Mouse (Mus musculus): ENCODE data around the gene Gng5. TPM values are rescaled to one million over a fixed set of nuclear protein-coding genes. Genes with fewer than 3 reads are reported as not detected.

Gng5 gene
- total RNA-seq (2015; ENCODE audit: low replicate concordance) (111 and 119 TPM in 2 replicates), total RNA-seq (2017; ENCODE audit: low replicate concordance) (54.3 and 62.6 TPM in 2 replicates)

DNA sequence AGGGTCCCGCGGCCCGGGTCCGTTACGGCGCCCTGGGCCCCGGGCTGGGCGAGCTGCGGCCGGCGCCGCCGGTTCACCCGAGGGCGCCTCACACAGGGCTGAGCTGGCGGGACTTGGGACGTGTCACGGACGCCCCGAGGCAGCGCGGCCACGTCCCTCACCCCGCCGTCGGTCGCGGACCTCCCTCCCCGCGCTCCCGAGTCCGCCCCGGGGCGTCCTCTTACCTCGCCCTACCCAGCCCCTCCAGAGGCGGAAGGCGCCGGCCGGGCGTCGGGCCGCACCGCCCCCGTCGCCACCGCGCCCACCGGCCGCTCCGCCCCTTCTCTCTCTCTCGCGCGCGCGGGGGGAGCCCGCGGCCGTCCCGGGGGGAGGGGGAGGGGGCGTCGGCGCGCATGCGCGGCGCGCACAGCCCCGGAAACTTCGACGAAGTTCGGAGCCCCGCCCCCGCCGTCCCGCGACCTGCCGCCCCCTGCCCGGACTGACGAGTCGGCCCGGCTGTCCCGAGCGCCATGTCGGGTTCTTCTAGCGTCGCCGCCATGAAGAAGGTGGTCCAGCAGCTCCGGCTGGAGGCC, at the start of gene Gng5, which contains the start of gene Spata1:
TSS of gene Gng5 (plus strand) at position 377 of the 572 bp plus-strand sequence.
TSS of gene Spata1 (minus strand) at position 323 of the 572 bp plus-strand sequence.
- ATAC-seq (replicated peaks; ENCODE audit: low FRiP score, poor library complexity, severe bottlenecking) = peak; percentile 91

DNA sequence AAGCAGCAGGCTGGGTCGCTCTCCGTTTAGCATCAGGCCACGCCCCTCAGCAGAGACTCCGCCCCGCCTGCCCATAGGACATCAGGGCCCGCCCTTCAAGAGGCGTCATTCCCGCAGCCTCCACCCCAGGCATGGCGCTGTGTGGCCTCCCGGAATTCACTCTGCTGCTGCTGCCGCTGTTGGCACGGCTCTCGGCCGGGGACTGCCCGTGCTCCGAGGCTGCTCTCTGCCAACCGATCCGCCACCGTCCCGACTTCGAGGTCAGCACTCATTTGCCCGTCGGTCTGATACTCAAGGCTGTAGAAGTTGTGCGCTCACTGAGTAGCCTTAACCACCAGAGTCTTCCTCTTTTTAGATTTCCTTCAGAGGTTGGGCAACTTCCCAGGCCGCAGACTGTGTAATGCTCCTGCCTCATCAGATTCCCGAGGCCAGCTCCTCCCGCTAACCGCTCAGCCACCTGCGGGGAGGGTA, 49.2 kb upstream of the Gng5 start:
- peak; percentile 100 for ATAC-seq (replicated peaks; ENCODE audit: low FRiP score, poor library complexity, severe bottlenecking)

DNA sequence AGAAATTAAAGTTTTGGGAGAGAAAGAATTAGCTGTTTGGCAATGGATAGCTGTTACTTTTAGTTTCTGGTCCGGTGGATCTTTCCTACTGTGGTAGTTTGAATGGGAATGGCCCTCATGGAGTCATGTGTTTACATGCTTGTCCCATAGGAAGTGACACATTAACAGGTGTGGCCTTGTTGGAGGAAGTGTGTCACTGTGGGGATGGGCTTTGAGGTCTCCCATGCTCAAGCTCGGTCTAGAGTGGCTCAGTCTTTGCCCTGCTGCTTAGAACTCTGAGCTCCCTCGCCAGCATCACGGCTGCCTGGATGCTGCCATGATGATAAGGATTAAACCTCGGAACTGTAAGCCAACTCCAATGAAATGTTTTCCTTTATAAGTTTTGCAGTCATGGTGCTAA, 48.2 kb upstream of the Gng5 start:
- no peak for ATAC-seq (replicated peaks; ENCODE audit: low FRiP score, poor library complexity, severe bottlenecking)

DNA sequence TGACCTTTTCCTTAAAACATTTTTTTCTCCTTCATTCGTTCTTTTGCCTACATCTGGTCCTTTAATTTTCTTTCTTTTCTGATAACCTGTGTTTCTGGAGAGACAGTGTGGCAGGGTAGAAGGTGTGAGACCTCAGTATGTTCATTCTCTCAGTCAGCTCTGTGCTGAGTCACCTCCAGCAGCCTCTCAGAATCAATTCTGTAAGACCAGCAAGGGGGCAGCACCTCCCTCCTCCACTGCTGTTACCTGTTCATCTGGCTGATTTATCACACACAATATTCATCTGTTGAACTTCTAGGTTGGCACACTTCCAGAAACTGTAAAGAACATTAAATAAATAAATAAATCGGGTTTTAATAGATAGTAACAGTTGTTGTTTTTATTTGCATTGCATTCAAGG, 36.7 kb upstream of the Gng5 start:
- no peak for ATAC-seq (replicated peaks; ENCODE audit: low FRiP score, poor library complexity, severe bottlenecking)

DNA sequence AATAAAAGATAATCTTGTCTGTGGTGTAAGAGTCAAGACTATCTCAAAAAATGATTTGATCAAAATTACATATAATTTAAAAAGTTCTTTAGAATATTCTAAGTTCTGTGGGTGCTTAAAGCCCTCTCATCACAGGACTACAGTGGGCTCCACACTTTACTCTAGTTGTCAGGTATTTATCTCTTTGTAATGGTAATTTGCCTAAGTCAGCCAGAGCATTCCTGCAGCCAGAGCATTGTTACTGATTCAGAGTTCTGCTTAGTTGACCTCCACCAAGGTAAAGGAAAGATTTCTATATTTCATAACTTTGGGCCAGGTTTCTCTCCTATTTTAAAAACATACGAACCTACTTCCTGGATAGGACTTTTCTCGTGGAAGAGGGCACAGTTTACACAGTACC, 30.4 kb upstream of the Gng5 start:
- ATAC-seq (replicated peaks; ENCODE audit: low FRiP score, poor library complexity, severe bottlenecking) = no peak

DNA sequence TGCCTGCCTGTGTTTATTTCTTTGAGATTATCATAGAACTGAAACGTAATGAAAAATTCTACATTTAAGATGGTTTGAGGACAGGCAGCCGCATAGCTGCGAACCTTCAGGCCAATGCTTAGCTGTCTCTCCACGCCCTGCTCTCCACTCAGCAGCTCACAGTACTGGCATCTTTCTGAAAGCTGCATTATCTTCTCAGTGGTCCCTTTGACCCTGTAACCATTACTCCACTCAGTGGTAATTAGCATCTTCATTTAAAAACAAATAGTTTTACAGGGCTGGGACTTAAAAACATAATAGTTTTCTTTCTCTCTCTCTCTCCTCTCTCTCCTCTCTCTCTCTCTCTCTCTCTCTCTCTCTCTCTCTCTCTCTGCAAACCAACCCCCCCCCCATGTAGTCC, 26.9 kb upstream of the Gng5 start:
- no peak for ATAC-seq (replicated peaks; ENCODE audit: low FRiP score, poor library complexity, severe bottlenecking)

DNA sequence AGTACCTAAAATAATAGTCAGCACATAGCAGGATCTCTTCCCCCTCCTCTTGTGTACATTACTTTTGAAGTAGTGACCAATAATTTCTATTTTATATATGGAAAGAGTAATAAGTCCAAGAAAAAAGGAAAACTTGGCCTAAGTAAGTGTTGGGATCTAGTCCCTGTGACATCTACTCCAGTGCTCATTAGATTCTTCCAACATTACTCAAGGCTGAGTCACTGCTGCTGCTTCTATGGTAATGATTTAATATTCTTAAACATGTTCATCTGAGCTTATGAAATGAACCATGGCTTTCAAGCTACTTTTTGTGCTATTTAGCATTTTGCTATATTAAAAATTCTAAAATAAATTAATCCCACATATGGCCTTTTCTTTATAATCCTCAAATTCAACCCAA, 25.9 kb upstream of the Gng5 start:
- ATAC-seq (replicated peaks; ENCODE audit: low FRiP score, poor library complexity, severe bottlenecking) = no peak

DNA sequence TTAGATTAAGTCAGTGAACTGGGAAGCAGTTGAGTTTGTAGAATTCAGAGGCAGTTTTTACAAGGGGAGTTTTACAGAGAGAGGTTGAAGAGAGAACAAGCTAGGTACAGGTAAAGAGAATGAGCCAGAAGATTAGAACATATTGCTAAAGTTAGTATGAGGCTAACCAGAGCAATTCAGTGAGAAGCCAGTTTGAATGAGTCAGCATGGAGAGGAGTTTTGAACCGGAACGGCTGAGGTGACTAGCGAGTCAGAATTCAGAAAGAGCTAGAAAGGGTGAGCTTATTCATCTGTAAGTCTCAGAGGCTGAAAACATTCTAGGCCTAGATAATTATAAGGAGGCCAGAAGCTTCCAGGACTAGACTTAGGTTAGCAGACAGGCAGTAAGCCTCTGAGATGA, 25.2 kb upstream of the Gng5 start:
- ATAC-seq (replicated peaks; ENCODE audit: low FRiP score, poor library complexity, severe bottlenecking) = no peak

DNA sequence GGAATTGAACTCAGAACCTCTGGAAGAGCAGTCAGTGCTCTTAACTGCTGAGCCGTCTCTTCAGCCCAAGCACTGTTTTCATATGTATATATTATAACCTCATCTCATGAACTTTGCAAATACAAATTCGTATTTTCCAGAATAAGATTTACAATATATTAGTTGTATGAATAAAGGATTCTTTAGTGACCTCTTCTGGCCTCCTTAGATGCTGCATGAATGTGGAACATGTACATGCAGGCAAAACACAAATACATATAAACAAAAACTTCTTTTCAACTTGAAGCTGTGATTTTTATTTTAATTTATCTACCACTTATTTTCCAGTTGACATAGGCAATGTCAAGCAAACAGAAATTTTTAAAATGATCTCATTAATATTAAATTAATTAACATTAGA, 17.6 kb upstream of the Gng5 start:
- ATAC-seq (replicated peaks; ENCODE audit: low FRiP score, poor library complexity, severe bottlenecking) = no peak

DNA sequence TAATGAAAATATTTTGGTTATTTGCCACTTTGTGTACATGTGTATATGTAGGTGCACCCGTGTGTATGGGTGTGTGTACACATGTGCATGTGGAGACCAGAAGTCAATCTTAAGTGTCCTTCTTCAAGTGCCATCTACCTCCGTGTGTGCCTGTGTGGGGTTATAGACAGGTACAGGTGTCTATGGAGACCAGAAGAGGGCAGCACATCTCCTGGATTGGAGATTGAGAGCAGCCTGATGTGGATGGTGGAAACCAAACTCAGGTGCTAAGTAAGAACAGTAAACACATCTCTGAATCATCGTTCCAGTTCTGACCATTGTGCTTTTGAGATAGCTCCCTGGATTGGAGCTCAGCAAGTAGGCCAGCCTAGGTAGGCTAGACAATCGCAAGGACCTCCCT, 13.1 kb upstream of the Gng5 start:
- no peak for ATAC-seq (replicated peaks; ENCODE audit: low FRiP score, poor library complexity, severe bottlenecking)

DNA sequence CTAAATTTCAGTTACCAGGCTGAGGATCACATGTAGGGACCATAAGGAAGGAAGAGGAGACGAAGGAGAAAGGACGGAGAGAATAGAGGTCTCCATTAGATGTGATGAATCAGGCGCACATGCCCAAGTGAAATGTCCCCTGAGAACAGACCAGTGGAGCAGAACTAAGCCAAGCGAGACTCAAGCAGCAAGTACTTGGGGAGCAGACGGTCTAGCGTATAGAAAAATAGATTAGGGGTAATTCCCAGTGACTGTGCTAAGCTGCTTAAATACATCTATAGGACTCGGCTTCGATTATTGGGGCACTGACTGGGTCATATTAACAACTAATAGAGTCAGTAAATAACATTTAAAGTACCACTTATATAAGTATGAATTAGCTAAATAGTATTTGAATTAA, 4.7 kb upstream of the Gng5 start:
- ATAC-seq (replicated peaks; ENCODE audit: low FRiP score, poor library complexity, severe bottlenecking) = no peak

DNA sequence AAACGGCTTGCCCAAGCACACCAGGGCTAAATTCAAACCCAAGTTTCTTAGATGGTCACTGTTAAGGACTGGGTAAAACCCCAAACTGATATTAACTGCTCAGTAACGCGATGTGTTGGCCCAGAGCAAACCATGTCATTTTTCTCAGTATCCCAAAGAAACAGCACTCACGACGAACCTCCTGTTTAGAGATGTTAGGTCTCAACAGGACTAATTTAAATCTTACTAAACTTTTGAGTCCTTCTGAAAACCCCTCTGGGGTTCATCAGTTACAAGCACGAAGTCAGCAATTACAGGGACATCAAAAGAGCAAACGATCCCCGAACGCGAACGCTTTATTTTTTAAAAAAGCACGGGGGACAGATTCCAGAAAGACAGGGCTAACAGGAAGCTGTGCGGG, 618 bp upstream of the Gng5 start:
- peak; percentile 29; the same call in 1 of the 2 replicates for ATAC-seq (replicated peaks; ENCODE audit: low FRiP score, poor library complexity, severe bottlenecking)

DNA sequence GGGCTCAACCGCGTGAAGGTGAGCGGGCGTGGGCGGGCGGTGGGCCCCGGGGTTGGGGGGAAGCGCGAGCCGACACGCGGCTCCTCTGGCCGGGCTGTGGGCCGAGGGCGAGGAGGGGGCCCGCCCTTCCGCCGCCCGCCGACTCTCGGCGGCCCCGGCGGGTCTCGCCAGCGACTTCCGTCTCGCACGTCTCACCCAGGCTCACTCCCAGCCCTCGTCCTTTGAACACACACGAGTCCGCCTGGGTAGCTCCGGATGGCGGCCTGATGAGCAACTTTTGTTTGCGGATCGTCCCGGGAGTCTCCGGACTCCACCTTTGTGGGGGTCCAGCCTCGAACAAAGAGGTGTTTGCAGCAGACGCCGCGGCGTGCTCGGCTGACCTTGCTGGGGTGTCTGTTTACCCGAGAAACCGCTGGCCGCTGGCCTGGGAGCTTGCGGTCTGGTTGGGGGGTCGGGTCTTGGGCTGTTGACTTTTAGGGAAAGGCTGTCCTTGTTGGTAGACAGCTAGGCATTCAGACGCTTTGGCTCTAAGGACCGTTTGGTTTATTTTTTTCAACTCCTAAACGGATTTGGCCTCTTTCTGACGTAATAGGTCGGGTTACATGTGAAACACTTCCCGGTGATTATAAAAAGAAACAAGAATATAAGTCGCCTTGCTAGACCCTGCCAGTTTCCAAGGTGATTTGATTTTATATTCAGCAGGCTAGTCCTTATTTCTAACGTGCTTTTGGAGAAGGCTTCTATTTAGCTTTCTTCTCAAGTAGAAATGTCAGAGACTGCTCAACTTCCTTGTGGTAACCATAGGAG, 599 bp downstream of the Gng5 start:
- peak; percentile 37 for ATAC-seq (replicated peaks; ENCODE audit: low FRiP score, poor library complexity, severe bottlenecking)

DNA sequence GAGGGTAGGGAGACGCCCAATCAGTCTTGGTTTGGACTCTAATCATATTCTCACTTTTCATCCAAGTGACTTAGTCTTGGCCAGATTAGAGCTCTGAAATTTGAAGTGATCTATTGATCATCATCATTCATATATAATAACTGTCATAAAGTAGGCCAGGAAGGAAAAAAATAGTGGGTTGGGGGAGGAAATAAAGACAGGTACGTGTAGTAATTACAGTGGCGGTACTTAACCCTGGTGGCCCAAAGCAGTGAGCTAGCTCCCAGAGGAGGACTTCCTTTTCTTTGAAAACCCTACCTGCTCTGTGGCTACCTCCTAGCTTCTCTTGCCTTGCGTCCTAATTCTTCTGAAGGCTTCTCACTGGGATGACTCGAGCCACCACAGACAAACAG, 1.2 kb downstream of the Gng5 start:
- peak; percentile 49 for ATAC-seq (replicated peaks; ENCODE audit: low FRiP score, poor library complexity, severe bottlenecking)

DNA sequence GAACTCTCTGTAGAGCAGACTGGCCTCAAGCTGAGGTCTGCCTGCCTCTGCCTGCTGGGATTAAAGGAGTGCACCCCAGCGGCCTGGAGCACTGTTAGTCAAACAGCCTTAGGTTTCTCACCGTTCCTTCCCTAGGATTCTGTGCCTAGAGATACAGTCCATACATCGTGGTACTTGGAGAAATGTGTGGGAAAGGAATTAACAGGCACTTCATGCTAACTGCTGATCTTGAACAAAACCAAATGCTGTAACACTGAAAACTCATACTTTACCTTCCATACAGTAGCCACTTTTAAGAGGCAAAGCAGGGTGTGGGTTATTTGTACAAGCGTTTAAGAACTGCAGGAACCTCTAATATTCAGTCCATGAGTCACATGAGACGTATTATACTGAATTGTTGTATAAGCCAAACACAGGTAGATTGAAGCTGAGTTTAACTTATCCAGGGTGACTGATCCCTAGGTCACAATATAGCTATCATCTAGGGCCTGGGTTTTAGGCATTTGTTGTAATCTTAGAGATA, 2.1 kb downstream of the Gng5 start:
- no peak for ATAC-seq (replicated peaks; ENCODE audit: low FRiP score, poor library complexity, severe bottlenecking)

DNA sequence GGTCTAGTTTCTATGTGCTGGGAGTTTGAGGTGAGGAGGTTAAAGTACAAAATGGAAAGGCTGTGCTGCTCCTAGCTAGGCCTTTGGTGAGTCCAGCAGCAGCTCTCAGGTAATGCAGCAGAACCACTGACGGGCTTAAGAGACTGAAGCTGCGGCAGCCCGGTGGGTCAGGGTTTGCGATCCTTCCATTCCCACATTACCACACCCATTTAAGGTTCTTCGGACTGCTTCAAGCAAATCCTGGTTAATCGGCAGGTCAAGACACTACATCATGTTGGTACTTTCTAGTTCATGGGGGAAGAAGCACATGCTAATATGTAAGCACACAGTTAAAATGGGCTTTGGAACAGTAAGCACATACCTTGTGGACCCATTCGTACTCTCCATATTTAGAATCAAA, 7.1 kb downstream of the Gng5 start:
- no peak for ATAC-seq (replicated peaks; ENCODE audit: low FRiP score, poor library complexity, severe bottlenecking)

DNA sequence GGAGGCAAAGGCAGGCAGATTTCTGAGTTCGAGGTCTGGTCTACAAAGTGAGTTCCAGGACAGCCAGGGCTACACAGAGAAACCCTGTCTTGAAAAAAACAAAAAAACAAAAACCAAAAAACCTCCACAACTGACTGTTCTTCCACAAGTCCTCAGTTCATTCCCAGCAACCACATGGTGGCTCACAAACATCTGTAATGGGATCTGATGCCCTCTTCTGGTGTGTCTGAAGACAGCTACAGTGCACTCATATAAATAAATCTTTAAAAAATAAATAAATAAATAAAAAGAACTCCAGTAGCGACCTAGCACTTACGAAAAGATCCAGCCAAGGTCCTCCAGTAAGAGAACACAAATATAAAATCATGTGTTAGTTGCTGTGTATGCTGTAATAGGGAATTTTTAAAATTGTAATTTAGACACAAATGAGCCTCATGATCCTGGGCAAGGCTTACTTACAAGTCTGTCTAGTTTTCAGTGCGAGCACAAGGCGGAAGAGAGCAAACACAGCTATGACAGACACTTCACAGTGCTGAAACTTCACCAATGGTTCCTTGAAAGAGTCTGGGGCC, 20.7 kb downstream of the Gng5 start:
- ATAC-seq (replicated peaks; ENCODE audit: low FRiP score, poor library complexity, severe bottlenecking) = no peak

DNA sequence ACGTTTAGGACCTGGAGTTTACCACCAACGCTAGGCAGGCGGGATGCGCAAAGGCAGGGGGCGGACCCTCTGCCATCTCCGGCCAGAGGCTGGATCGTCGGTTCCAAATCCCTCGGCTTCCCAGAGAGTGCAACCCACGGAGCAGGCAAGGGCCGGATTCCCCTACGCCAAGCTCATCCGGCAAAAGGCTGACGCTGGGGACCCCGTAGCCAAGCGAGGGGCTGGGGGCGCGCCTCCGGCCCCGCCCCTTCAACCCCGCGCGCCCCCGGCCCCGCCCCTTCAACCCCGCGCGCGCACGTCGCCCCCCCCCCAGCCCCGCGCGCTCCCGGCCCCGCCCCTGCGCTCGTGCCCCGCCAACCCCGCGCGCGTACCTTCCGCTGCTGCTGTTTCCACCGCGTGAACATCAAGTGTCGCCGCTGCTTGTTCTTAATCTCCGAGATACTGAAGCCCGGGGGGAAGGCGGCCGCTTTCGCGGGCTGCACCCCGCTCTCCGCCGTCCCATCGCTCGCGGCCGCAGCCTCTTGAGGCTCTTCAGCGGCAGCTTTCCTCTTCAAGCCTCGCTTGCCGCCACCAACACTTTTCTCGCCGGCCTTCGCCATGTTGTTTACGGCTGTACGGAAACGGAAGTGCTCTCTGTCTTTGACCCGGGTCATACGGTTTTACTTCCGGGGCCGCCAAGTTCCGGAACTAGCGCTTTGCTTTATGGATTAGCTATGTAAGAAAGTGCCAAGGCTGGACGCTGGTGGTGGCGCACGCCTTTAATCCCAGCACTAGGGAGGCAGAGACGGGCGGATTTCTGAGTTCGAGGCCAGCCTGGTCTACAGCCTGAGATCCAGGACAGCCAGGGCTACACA, 21.4 kb downstream of the Gng5 start, which contains the start of gene Rpf1:
TSS of gene Rpf1 (minus strand) at position 632 of the 854 bp plus-strand sequence.
- ATAC-seq (replicated peaks; ENCODE audit: low FRiP score, poor library complexity, severe bottlenecking) = peak; percentile 98

DNA sequence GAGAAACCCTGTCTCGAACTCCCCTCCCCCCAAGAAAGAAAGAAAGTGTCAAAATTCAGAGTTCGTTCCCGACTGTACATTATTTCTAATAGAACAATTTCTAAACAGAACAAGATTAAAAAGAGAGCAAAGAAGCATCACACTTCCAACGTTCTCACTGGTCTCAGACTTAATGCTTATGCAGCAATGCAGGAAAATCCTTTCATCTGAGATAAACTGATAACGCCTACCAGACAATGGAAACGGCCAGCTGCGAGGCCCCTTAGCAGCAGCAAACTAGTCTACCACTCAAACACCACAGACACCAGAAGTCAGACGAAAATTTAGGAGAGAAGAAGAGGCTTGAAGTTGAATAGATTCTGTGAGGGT, 22.0 kb downstream of the Gng5 start:
- ATAC-seq (replicated peaks; ENCODE audit: low FRiP score, poor library complexity, severe bottlenecking) = no peak

DNA sequence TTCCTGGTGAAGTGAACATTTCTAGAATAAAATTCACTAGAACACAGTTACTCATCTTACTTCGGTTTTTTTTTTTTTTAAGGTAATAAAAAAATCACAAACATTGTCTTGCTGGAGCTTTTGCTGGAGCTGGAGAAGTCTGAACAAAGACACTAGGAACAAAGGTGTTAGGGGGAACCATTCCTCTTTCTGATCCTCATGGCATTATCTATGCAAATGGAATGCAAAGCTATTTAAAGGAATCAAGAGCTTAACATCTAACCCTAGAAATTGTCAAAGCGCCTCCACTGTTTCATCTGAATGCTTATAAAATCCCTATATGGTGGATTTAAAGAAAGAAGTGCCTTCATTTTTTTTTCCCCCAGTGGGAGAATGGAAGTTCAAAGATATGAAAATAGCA, 28.7 kb downstream of the Gng5 start:
- ATAC-seq (replicated peaks; ENCODE audit: low FRiP score, poor library complexity, severe bottlenecking) = no peak
